Mouse (Mus musculus): Measurements from ENCODE around the gene Smarcb1.

DNA sequence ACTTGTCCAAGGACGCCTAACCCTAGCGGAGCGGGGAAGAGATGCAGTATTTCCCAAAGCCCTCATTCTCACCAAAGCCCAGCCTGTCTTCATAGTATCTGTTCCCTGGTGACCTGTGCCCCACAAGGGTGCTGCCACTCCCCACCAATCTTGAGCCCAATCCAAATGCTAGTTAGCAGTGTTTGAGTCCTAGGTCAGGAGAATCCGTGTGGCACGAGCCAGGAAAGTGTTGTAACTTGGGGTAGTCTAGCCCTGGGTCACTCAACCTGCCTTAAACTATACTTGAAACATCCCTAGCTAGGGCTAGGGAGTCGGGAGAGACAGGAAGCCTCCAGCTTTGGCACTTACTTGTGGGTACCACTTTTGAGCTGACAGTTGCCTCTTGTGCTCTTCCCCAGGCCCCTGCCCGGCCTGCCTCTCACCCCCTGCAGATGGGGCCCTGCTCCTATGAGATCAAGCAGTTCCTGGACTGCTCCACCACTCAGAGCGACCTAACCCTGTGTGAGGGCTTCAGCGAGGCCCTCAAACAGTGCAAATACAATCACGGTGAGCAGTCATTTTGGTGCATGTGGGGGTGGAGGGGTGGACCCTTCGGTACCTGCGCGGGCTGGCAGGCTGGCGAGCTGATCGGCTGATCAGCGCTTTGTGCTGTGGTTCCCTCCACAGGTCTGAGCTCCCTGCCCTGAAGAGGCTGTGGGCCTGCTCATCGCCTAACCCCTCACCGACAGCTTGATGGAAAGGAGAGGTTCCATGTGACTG is 15.7 kb upstream of the Smarcb1 start:
- TF ChIP-seq CTCF (IDR thresholded peaks at IDR 0.05; ENCODE audit: borderline replicate concordance, insufficient read depth, low read depth, low read length) (no peak), POLR2A (IDR thresholded peaks at IDR 0.05; ENCODE audit: borderline replicate concordance, insufficient read depth, low read length) (no peak)

All from cerebellum, adult 2 months (tissue).